Mouse (Mus musculus) C2C12 (cell line): ENCODE results near the gene Ccr1.

Experiments used
- CEBPB ChIP-seq: IDR thresholded peaks from one replicate; pipeline ENCODE4 v1.6.1; 2011; ENCODE audit warnings: low read depth, mild to moderate bottlenecking, control low read depth, moderate library complexity
- CTCF ChIP-seq: IDR thresholded peaks from one replicate; pipeline ENCODE4 v1.5.1; 2011; ENCODE audit not compliant: control insufficient read depth, insufficient read depth, insufficient read length
- MAX ChIP-seq: IDR thresholded peaks from one replicate; pipeline ENCODE4 v1.6.1; 2011; ENCODE audit warnings: mild to moderate bottlenecking, control low read depth
- MYOD1 ChIP-seq: IDR thresholded peaks from one replicate; pipeline ENCODE4 v1.6.1; 2011; ENCODE audit warnings: low read depth; ENCODE audit not compliant: control insufficient read depth, insufficient read length
- MYOG ChIP-seq: IDR thresholded peaks from one replicate; pipeline ENCODE4 v1.6.1; 2011; ENCODE audit not compliant: control insufficient read depth, insufficient read length; ENCODE audit errors: extremely low read depth
- USF1 ChIP-seq: IDR thresholded peaks from one replicate; pipeline ENCODE4 v1.6.1; 2011; ENCODE audit warnings: low read depth, mild to moderate bottlenecking, control low read depth, moderate library complexity

DNA sequence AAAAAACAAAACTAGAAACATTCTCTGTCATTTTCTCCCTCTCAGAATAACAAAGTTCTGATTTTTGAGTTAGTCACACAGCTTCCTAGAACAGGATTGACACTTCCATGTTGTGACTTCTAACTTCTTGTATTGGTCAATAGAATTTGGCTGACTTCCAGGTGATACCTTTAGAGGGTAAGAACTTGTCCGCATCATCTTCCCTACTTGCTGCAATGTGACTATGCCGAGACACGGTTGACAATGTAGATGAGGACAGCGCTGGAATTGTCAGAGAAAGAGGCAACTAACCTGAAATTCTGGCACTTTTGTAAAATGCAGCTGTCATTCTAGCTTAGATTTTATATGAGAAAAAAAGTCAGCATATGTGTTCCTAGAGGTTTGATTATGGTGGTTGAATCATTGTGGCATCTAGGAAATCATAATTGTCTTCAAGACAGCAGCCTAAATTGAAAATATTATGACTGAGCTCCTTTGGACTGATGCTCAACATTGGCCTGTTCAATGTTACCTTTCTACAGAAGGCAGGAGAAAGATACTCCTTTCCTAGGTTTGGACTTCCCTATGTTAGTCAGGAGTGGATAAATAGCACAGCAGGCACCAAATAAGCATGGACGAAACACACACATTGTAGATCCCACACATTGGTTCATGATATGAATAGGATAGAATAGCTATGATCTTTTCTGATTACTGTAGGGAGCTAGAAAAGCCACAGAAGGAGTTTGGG lies 34.6 kb downstream of the Ccr1 start:
- TF ChIP-seq CTCF (no peak), MYOG (no peak), CEBPB (no peak), MYOD1 (no peak), USF1 (no peak), MAX (no peak)
